Mouse (Mus musculus) left cerebral cortex, postnatal 4 days (tissue): ENCODE results near the gene Itgb6. TPM values are rescaled to one million over a fixed set of nuclear protein-coding genes. Genes with fewer than 3 reads are reported as not detected.

ENCODE experiments used
- DNase-seq: peaks from one replicate; pipeline ENCODE4 v3.0.0-alpha.2; 2022
- intact Hi-C: fragments of 180-260 bp; cut with DNase I; formaldehyde crosslinking; loops from one replicate; pipeline ENCODE4 v1.15.1; 2025
- total RNA-seq, 2 experiments: library from RNA; stranded (reverse); gene quantifications; 2 replicates each; pipeline ENCODE4 v1.2.3; 2021

Itgb6 gene
- total RNA-seq, result not detected

DNA sequence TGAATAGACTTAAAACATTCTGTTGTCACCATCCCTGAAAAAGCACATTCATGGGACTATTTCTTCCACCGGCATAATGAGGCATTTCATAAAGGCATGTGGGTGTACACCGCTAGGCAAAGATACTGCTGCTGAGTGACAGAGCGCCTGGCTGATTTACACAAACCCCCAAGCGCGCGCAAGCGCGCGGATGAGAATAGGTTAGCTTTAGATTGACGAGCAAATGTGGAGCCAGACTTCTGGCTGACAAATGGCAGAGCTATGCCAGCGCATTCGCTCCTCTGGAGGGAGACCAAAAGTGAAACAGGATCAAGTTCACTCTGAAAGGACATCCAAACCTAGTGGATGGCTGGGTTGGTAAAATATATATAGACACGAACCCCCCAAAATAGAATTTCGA is at the start of gene Itgb6:
Gene Itgb6, minus strand, starts transcription at position 130 of the 400 bp plus-strand sequence.
- peak; percentile 40 for DNase-seq
- intact Hi-C loops, result loop anchor here (5.0 kb wide), 1 partner anchor 680 kb away; no protein-coding TSS in a partner anchor

DNA sequence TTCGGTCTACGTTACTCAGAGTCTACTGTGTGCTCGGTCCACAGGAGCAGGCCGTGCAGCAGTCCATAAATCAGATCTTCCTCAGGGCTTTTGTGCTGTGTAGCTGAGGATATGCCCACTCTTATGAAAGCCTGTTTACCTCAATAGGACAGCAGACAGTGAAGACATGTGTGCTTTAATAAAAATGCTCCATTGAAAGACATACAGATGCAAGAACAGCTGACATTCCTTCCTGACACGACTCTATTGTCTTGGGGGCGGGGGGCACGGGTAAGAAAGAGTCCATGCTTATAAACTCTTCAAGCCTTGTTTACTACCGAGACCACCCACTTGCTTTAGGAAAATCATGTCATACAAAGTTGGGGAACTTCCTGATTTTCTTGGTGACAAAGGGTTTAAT is 44.0 kb upstream of the Itgb6 start:
- intact Hi-C loops, result no loop called here
- no peak for DNase-seq

GRCm38 (mm10) chr2:60756218-60756617 is 33.8 kb upstream of the Itgb6 start:
- intact Hi-C loops, result no loop called here
- peak; percentile 52 for DNase-seq

DNA sequence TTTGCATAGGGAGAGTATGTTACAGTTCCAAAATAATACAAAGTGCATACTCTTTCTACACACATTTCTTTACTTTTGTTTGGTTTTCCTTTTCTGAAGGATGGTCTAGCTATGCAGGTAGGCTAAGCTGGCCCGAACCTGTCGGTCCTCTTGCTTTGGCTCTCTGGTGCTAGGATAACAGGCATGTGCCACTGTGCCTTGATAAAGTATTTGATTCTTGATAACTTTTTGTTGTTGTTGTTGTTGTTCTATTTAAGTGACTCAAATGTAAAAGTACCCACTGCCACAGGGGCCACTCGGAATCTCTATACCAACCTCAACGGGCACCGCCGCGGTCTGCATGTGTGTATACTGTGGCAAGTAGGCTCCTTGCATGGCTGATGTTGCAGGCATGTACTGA is 32.7 kb upstream of the Itgb6 start:
- intact Hi-C loops, result no loop called here
- no peak for DNase-seq

GRCm38 (mm10) chr2:60751274-60751673 is 28.8 kb upstream of the Itgb6 start:
- DNase-seq, result no peak
- intact Hi-C loops, result no loop called here

DNA sequence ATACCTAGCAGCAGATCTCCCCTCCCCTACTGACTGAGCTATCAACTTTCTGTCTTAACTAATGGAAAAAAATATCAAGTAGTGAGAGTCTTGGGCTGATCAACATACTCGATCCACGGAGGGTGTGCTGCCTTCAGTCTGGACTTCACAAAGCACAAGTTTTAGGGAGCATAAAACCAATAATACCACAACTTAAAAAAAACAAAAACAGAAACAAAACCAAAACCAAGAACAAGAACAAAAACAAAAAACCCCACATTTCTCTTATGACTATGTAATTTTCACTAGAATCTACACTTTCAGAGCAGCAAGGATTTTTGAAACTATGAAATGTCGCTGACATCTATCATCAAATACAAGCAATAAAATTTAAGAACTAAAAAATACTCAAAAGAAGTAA is 28.1 kb upstream of the Itgb6 start:
- no peak for DNase-seq
- intact Hi-C loops, result no loop called here

- intact Hi-C loops, result no loop called here
- DNase-seq, result no peak
Measured at GRCm38 (mm10) chr2:60748585-60748984, 26.1 kb upstream of the Itgb6 start.

GRCm38 (mm10) chr2:60747590-60747989 is 25.1 kb upstream of the Itgb6 start:
- no peak for DNase-seq
- intact Hi-C loops, result no loop called here

GRCm38 (mm10) chr2:60744674-60745073 is 22.2 kb upstream of the Itgb6 start:
- intact Hi-C loops, result no loop called here
- DNase-seq, result no peak

DNA sequence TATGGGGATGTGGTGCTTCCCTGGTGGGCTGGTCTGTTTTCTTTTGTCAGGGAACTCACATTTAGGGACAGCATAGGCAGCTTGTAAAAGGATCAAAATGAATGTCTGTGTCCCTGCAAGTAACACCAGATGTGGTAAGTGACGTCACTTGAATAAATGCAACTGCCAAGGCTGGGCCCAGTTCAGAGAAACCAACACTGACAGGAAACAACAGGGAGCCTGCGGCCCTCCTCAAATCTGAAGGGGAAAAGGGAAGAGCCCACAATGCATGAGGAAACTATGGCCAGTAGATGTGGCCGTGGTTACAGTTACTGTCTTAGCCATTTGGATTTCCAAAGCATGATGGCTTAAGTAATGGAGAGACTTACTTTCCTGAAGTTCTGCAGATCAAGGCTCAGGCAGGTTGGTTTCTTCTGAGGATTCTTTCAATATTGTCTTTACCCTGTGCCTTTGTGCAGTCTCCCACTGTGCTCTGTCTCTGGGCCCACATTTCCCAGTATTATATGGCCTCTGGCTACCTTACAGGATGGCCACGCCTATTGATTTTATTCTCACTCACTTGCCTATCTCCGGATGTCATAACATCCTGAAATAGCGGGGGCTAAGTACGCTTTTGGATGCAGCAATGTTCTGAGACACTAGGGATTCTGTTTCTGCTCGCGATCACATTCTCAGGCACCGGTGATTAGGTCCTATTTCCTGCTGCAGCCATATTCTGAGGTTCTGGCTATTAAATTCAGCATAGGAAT is 17.1 kb upstream of the Itgb6 start:
- no peak for DNase-seq
- intact Hi-C loops, result no loop called here

GRCm38 (mm10) chr2:60730929-60731328 is 8.5 kb upstream of the Itgb6 start:
- intact Hi-C loops, result no loop called here
- DNase-seq, result no peak

DNA sequence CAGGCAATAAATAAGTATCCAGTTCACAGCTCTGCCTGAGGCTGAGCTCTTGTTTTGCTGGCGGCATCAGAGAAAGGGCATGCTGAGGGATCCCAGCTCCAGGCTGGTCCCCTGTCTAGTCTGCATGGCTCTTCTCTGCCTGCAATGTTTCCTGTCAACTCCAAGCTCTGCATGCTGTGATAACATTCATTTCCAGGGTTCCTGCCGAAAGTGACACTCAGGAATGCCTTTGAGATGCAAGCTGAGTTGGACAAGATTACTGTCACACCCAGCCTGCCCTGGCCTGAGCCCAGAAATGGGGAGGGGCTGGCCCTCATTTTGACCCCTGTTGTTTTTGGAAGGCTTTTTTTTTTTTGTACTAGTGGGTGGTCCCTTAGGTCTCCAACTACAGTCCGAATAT is 7.6 kb upstream of the Itgb6 start:
- intact Hi-C loops, result no loop called here
- DNase-seq, result peak; percentile 57

DNA sequence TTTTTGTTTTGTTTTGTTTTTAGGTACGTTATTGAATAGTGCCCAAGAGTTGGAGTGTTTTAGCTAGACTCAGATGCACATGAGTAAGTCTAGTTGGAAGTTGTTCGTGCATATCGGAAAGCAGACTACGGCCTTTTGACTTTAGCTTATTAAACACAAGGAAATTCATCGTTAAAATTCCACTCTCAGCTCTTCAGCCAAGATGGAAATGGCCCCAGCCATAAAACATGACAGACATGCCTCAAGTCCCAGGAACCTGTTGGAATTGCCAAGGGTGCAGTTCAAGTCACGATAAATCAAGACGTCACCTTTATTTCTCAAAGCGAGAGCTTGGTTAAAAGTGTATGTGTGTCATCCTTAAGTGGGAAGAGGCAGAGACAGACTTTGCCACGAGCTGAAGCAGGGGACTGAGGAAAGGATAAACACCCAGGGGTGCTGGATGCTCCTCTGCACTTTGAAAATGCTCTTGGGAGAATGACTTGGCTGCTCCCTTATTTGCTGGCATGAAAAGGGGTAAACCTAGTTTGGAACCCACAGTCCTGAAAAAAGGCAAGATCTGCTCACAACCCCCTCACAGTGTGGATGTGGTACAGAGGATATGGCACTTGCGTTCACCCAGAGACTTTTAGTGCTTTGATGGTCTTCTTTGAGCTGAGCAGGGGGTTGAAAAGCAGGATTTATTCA is 6.6 kb upstream of the Itgb6 start:
- no peak for DNase-seq
- intact Hi-C loops, result no loop called here

DNA sequence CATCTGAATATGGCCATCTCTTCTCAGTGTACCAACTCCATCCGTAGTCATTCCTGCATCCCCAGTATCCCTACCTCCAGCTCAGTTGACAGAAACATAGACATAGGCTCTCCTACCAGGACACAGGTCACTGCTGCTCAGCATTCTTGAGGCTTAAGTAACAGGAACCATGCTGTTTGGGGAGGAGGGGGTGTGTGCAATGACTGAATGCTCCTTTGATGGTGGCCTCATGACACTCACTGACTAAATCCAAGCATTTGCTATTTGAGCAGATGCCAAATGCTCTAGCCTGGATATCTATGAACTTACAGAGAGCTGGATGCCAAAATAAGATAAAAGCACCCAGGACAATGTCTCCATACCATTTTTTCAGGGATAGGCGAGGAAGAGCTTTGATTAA is 2.2 kb upstream of the Itgb6 start:
- no peak for DNase-seq
- intact Hi-C loops, result loop anchor here (5.0 kb wide), 1 partner anchor 678 kb away; no protein-coding TSS in a partner anchor

DNA sequence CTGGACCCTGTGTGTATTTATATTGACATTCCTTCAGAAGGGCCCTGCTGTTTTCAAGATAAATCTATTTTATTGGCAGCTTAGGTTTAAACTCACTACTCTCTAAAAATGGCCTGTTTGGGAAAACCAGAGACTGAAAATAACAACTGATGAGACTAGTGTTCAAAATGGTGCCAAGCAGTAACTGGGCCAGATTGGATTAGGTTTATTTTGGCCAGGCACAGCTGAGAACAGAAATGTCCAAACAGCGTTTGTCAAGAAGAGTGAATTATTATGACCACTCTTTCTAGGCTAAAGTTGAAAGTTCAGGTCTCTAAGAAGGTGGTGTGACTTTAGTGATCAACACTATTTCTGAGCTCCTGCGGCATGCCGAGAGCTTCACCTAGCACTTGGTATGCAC is 524 bp upstream of the Itgb6 start:
- intact Hi-C loops, result loop anchor here (5.0 kb wide), 1 partner anchor 679 kb away; no protein-coding TSS in a partner anchor
- no peak for DNase-seq

GRCm38 (mm10) chr2:60720906-60721305 is 1.5 kb downstream of the Itgb6 start:
- DNase-seq, result peak; percentile 21
- intact Hi-C loops, result loop anchor here (5.0 kb wide), 1 partner anchor 681 kb away; no protein-coding TSS in a partner anchor

DNA sequence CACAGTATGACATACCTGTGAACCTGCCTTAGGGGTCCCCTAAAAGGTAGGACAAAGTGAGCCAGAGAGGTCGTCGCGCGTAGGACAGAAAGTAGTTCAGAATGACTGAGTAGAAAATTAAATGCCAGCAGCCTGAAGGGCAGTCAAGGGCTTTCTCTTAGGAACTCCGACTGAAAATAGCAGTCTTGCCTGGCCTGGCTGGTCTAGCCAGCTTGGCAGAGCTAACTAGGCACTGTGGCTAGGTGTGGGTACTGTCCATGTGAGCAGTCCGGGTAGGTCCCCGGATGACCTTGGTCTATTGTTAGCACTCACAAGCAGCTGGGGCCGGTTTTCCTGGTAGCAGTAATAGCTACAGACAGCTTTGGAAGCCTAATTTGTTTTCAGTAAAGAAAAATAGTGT is 2.2 kb downstream of the Itgb6 start:
- intact Hi-C loops, result loop anchor here (5.0 kb wide), 1 partner anchor 682 kb away; no protein-coding TSS in a partner anchor
- no peak for DNase-seq

GRCm38 (mm10) chr2:60717348-60717747 is 5.1 kb downstream of the Itgb6 start:
- DNase-seq, result peak; percentile 71
- intact Hi-C loops, result no loop called here

- intact Hi-C loops, result no loop called here
- DNase-seq, result no peak
Measured at GRCm38 (mm10) chr2:60716549-60716948, 5.9 kb downstream of the Itgb6 start.

DNA sequence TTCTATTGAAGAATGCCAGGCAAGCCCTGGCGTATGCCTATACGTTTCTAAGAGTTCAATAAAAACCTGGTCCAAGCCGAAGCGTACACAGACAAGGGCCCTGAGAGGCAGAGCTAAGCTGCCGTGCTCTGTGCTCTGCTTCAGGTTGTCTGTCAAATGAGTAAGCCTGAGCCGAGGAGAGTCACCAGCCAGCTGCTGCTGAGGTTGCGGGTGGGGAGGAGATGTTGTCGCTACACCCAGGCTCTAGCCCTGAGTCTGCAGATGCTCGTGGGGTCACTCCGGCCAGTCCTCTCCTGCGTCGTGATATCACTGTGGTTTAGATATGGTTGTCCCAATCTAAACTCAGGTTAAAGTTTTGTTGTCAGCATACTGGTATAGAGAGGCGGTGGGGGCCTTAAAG is 6.7 kb downstream of the Itgb6 start:
- no peak for DNase-seq
- intact Hi-C loops, result no loop called here

- no peak for DNase-seq
- intact Hi-C loops, result no loop called here
Measured at GRCm38 (mm10) chr2:60714971-60715502, 7.4 kb downstream of the Itgb6 start.

DNA sequence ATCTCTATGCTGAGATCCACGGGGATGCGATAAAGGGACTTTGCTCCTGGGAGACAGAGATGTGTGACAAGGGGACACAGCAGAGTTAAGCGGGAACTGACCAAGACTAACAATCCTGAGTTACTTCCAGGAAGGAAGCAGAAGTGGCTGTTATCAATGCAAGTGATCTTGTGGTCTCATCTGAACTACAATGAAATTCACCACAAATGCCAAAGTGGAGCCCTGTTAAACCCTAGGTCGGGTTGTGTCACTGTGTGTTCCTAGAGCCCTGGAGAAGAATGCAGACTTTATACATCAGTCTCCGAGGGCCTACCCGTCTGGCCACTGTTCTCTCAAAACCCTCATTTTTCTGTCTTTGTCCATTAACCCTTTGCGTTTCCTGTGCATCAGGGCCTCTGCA is 8.0 kb downstream of the Itgb6 start:
- intact Hi-C loops, result no loop called here
- no peak for DNase-seq
